Mouse (Mus musculus): ENCODE measurements around the gene Btbd35f15.
"Not testable (repeated sequence)": the region's sequence is repeated elsewhere in the genome, so short reads cannot be mapped to it uniquely, and the experiment has no call there.

Gene Btbd35f15

DNA sequence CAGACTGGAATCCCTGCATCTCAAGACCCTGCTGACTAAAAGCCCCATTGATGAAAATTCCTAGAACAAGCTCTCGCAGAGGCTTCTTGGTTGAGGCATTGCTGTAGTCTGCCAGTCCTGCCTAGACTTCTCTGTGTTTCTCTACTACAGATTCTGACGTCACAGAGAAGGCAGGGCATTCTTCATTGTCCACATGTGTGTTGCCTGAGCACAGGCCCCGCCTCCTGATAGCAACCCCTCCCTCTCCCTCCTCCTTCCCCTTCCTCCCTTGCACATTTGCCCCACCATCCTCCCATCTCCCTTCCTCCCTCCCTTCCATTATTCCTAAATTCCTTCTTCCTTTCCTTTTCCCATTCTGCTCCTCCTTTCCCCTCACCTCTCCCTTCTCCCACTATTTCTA, at the start of gene Btbd35f15:
TSS of gene Btbd35f15 (minus strand) at position 101 of the 400 bp plus-strand sequence.
- DNase-seq (ENCODE audit: low spot score in 2 of 2), result not testable (repeated sequence)
